Mouse (Mus musculus): Measurements from ENCODE around the gene Chpf2. TPM values are rescaled to one million over a fixed set of nuclear protein-coding genes. Genes with fewer than 3 reads are reported as not detected.
A peak's percentile ranks its signal among the peaks of the same experiment; 100 is the strongest.

The Chpf2 gene
- polyA plus RNA-seq, 1 experiment from 2014 or later: 31.6 TPM

DNA sequence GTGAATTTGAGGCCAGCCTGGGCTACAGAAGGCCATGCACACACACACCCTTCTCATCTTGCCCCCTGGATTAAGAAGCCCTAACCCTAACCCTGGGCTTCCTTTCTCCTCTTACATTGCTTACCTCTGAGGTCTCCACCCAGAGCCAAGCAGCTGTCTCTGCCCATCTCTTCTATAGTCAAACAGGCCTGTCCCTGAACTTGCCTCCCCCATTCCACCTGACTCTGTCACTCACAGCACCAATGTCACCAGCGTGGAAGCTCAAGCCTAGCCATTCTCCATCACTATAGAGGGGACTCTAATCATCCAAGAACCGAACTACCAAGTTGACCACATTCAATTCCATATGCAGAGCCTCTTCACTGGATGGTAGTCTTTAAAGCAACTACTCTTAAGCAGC is 13.7 kb downstream of the Chpf2 start:
- Histone ChIP-seq H3K4me1 (peaks cover 70% of the 10 kb centered on the region), H3K9ac (no peak overlapping the region), H3K27ac (peak overlapping the region; percentile 100; the same call in 1 of the 2 replicates), H3K9me3 (no peaks in the 10 kb centered on the region), H3K4me2 (replicated peaks) (peak overlapping the region; percentile 92), H3K36me3 (peaks cover 10% of the 10 kb centered on the region), H3K27me3 (no peaks in the 10 kb centered on the region), H3K4me3 (peak overlapping the region; percentile 72)
- WGBS: 66% methylated on average over 2 of the region's 2 CpGs
- ATAC-seq (ENCODE audit: low FRiP score, low read depth): no peak

GRCm38 (mm10) chr5:24601071-24601835 is 14.7 kb downstream of the Chpf2 start:
- ATAC-seq (ENCODE audit: low FRiP score, low read depth): peak; percentile 6; the same call in 1 of the 2 replicates
- Histone ChIP-seq H3K9me3 (no peaks in the 10 kb centered on the region), H3K27me3 (no peaks in the 10 kb centered on the region), H3K36me3 (no peaks in the 10 kb centered on the region), H3K4me2 (replicated peaks) (peak overlapping the region; percentile 92), H3K4me1 (peaks cover 78% of the 10 kb centered on the region), H3K9ac (peak overlapping the region; percentile 97), H3K27ac (peak overlapping the region; percentile 100), H3K4me3 (peak overlapping the region; percentile 72)
- WGBS: 1% methylated on average over 32 of the region's 33 CpGs

GRCm38 (mm10) chr5:24601911-24602750 is 15.6 kb downstream of the Chpf2 start:
- peak overlapping the region; percentile 100 for H3K27ac ChIP-seq
- H3K27me3 ChIP-seq: no peaks in the 10 kb centered on the region
- under 1% methylated on average over 73 of the region's 73 CpGs for WGBS
- H3K4me2 ChIP-seq (replicated peaks): peak overlapping the region; percentile 92
- no peaks in the 10 kb centered on the region for H3K9me3 ChIP-seq
- H3K9ac ChIP-seq: peak overlapping the region; percentile 97
- peak overlapping the region; percentile 72 for H3K4me3 ChIP-seq
- H3K4me1 ChIP-seq: peaks cover 78% of the 10 kb centered on the region
- peak; percentile 44; the same call in 1 of the 2 replicates for ATAC-seq (ENCODE audit: low FRiP score, low read depth)
- H3K36me3 ChIP-seq: no peaks in the 10 kb centered on the region

GRCm38 (mm10) chr5:24602751-24603343 is 16.3 kb downstream of the Chpf2 start:
- H3K36me3 ChIP-seq: no peaks in the 10 kb centered on the region
- H3K4me2 ChIP-seq (replicated peaks): peak overlapping the region; percentile 92
- under 1% methylated on average over 16 of the region's 16 CpGs for WGBS
- peak overlapping the region; percentile 100 for H3K27ac ChIP-seq
- ATAC-seq (ENCODE audit: low FRiP score, low read depth): peak; percentile 35
- H3K9ac ChIP-seq: peak overlapping the region; percentile 97
- no peaks in the 10 kb centered on the region for H3K9me3 ChIP-seq
- H3K27me3 ChIP-seq: no peaks in the 10 kb centered on the region
- H3K4me1 ChIP-seq: peaks cover 73% of the 10 kb centered on the region
- H3K4me3 ChIP-seq: peak overlapping the region; percentile 72

DNA sequence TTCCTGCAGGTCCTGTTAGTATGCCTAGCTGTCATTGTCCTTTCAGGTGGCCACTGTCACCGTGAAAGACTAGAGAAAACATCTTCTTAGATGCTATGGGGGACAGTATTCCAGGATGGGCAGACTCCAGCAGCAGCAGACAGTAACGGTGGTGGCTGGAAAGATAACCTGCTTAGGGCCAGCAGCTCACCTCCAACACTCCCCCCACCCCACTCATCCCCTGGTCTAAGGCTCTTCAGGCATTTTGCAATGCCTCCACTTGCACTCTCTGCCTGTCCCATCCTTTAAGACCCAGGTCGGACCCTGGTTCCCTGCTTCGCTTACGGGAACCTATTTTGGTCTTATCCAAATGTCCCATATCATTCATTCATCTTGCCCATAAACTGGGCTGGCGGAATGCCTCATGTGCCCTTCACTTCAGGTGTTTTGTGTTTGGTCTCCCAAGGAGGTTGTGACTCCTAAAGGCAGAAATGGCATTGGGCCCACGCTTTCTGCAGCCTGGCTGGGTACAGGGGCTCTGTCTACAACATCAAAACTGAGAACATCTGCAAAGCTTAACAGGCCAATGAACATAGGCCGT is 17.0 kb downstream of the Chpf2 start:
- Histone ChIP-seq H3K36me3 (no peaks in the 10 kb centered on the region), H3K4me1 (peaks cover 67% of the 10 kb centered on the region), H3K4me2 (replicated peaks) (peak overlapping the region; percentile 92), H3K9me3 (no peaks in the 10 kb centered on the region), H3K27me3 (no peaks in the 10 kb centered on the region), H3K9ac (peak overlapping the region; percentile 94; the same call in 1 of the 2 replicates), H3K27ac (peak overlapping the region; percentile 100), H3K4me3 (peak overlapping the region; percentile 72)
- ATAC-seq (ENCODE audit: low FRiP score, low read depth): no peak
- 55% methylated on average over 8 of the region's 8 CpGs for WGBS

DNA sequence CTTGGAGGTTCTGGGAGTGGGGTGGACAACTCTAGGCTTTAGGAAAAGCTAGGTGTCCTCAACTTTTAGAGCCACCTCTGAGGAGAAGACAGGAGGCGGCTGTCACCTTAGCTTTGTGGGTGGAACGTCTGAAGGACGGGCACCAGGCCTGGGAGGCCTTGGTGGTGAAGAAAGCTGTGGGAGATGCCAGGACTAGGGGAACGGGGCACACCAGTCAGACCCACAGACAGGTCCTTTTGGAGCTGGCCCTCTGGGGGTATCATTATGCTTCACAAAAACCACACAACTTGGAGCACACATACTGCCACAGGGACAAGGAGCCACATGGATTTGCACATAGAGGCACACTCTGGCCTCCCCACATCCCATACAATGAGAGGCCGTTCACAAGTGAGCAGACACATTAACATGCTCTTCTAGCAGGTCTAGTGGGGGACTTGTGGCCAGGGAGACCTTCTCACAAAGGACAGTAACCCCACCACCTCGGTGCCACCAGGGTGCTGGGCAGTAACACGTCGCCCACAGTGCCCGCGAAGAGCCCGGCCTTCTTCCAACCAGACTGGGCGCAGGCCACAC is 17.6 kb downstream of the Chpf2 start:
- ATAC-seq (ENCODE audit: low FRiP score, low read depth): no peak
- H3K4me2 ChIP-seq (replicated peaks): peak overlapping the region; percentile 92
- 16% methylated on average over 12 of the region's 12 CpGs for WGBS
- no peaks in the 10 kb centered on the region for H3K27me3 ChIP-seq
- peak overlapping the region; percentile 94 for H3K9ac ChIP-seq
- H3K27ac ChIP-seq: peak overlapping the region; percentile 100
- H3K36me3 ChIP-seq: no peaks in the 10 kb centered on the region
- no peaks in the 10 kb centered on the region for H3K9me3 ChIP-seq
- H3K4me3 ChIP-seq: peak overlapping the region; percentile 70
- H3K4me1 ChIP-seq: peaks cover 60% of the 10 kb centered on the region

DNA sequence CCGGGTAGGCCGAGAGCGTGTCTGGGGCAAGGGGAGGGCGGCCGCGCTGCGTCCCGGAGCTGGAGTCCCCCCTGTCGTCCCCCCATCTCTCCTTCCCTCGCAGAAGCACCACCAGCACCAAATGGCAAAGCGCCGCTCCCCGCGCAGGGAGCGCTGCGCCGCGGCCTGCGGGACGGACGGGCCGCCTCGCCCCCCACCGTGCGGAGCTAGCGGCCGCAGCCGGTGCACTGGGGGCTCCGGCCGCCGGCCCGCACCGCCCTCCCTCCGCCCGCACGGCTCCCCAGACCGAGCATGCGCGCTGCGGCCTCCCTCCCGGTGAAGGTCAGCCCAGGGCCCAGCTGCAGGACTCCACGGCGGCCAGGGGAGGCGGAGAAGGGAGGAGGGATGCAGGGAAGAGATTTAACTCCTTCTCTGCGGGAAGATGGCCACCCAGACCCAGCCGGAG is 18.1 kb downstream of the Chpf2 start:
- Histone ChIP-seq H3K4me1 (peaks cover 55% of the 10 kb centered on the region), H3K27ac (peak overlapping the region; percentile 100), H3K4me2 (replicated peaks) (peak overlapping the region; percentile 92), H3K9ac (peak overlapping the region; percentile 94), H3K9me3 (no peaks in the 10 kb centered on the region), H3K36me3 (no peaks in the 10 kb centered on the region), H3K27me3 (no peaks in the 10 kb centered on the region), H3K4me3 (peak overlapping the region; percentile 70)
- peak; percentile 72 for ATAC-seq (ENCODE audit: low FRiP score, low read depth)
- WGBS: under 1% methylated on average over 45 of the region's 46 CpGs

- no peaks in the 10 kb centered on the region for H3K36me3 ChIP-seq
- no peaks in the 10 kb centered on the region for H3K9me3 ChIP-seq
- peak overlapping the region; percentile 94 for H3K9ac ChIP-seq
- peak overlapping the region; percentile 70 for H3K4me3 ChIP-seq
- no peak for ATAC-seq (ENCODE audit: low FRiP score, low read depth)
- 7% methylated on average over 6 of the region's 6 CpGs for WGBS
- peak overlapping the region; percentile 92 for H3K4me2 ChIP-seq (replicated peaks)
- peak overlapping the region; percentile 100 for H3K27ac ChIP-seq
- H3K4me1 ChIP-seq: peaks cover 49% of the 10 kb centered on the region
- no peaks in the 10 kb centered on the region for H3K27me3 ChIP-seq
These were observed 18.9 kb downstream of the Chpf2 start for GRCm38 (mm10) chr5:24605321-24605979.

GRCm38 (mm10) chr5:24605980-24606665 is 19.6 kb downstream of the Chpf2 start:
- ATAC-seq (ENCODE audit: low FRiP score, low read depth): no peak
- H3K27me3 ChIP-seq: no peaks in the 10 kb centered on the region
- H3K27ac ChIP-seq: peak overlapping the region; percentile 100
- H3K36me3 ChIP-seq: no peaks in the 10 kb centered on the region
- peak overlapping the region; percentile 92 for H3K4me2 ChIP-seq (replicated peaks)
- peak overlapping the region; percentile 70 for H3K4me3 ChIP-seq
- 20% methylated on average over 14 of the region's 14 CpGs for WGBS
- no peaks in the 10 kb centered on the region for H3K9me3 ChIP-seq
- H3K4me1 ChIP-seq: peaks cover 45% of the 10 kb centered on the region
- peak overlapping the region; percentile 94 for H3K9ac ChIP-seq

- peaks cover 38% of the 10 kb centered on the region for H3K4me1 ChIP-seq
- H3K4me3 ChIP-seq: no peak overlapping the region
- no peaks in the 10 kb centered on the region for H3K9me3 ChIP-seq
- 32% methylated on average over 5 of the region's 5 CpGs for WGBS
- H3K27me3 ChIP-seq: no peaks in the 10 kb centered on the region
- no peaks in the 10 kb centered on the region for H3K36me3 ChIP-seq
- no peak overlapping the region for H3K27ac ChIP-seq
- H3K9ac ChIP-seq: no peak overlapping the region
- no peak for ATAC-seq (ENCODE audit: low FRiP score, low read depth)
- no peak overlapping the region for H3K4me2 ChIP-seq (replicated peaks)
These were observed 22.8 kb downstream of the Chpf2 start for GRCm38 (mm10) chr5:24609388-24609787.

Measured in limb, embryonic 13.5 days (tissue).